Mouse (Mus musculus) neural tube, embryonic 11.5 days (tissue): Measurements from ENCODE around the gene Ufc1. TPM values are rescaled to one million over a fixed set of nuclear protein-coding genes. Genes with fewer than 3 reads are reported as not detected.

Experiments used
- ATAC-seq: fragments of 200-750 bp; cut with Nextera tagmentation; 2 replicates; pipeline ENCODE4 v1.8.0; 2017; ENCODE audit warnings: moderate number of reproducible peaks, mild to moderate bottlenecking, moderate TSS enrichment, moderate library complexity; ENCODE audit not compliant: insufficient read depth, low FRiP score, low TSS enrichment
- DNase-seq: peaks from one replicate; pipeline ENCODE4 v3.0.0-alpha.2; 2015; ENCODE audit warnings: low spot score
- H3K27ac ChIP-seq: fragments of 300-500 bp; sonication (generic); 2 replicates; pipeline ENCODE4 v1.5.1; 2014; ENCODE audit warnings: low read depth, mild to moderate bottlenecking, low read length
- H3K27me3 ChIP-seq: fragments of 300-500 bp; sonication (generic); 2 replicates; pipeline ENCODE4 v1.6.1; 2014; ENCODE audit warnings: mild to moderate bottlenecking, low read length, mixed read lengths; ENCODE audit not compliant: control insufficient read depth, insufficient read depth
- H3K36me3 ChIP-seq: fragments of 300-500 bp; sonication (generic); 2 replicates; pipeline ENCODE4 v1.6.1; 2014; ENCODE audit warnings: mild to moderate bottlenecking, low read length, moderate library complexity, mixed read lengths; ENCODE audit not compliant: control insufficient read depth, insufficient read depth
- H3K4me1 ChIP-seq: fragments of 300-500 bp; sonication (generic); 2 replicates; pipeline ENCODE4 v1.6.1; 2014; ENCODE audit warnings: low read length, mixed read lengths; ENCODE audit not compliant: control insufficient read depth, insufficient read depth
- H3K4me2 ChIP-seq: fragments of 300-500 bp; sonication (generic); 2 replicates; pipeline ENCODE4 v1.6.1; 2014; ENCODE audit warnings: low read depth, mild to moderate bottlenecking, moderate library complexity
- H3K4me3 ChIP-seq: fragments of 300-500 bp; sonication (generic); 2 replicates; pipeline ENCODE4 v1.5.1; 2014; ENCODE audit warnings: low read depth, low read length
- H3K9ac ChIP-seq: fragments of 300-500 bp; sonication (generic); 2 replicates; pipeline ENCODE4 v1.6.1; 2014; ENCODE audit warnings: mild to moderate bottlenecking, low read length
- H3K9me3 ChIP-seq: fragments of 300-500 bp; sonication (generic); 2 replicates; pipeline ENCODE4 v1.6.1; 2016; ENCODE audit warnings: low read length; ENCODE audit not compliant: control insufficient read depth
- WGBS: fragments of 180-500 bp; shearing (Covaris S2); extraction: QIAGEN DNeasy Blood & Tissue Kit; methylation state at CpG from one replicate; pipeline ENCODE4 v1.1.7; 2014; 5-methylcytosine and 5-hydroxymethylcytosine counted together
- polyA plus RNA-seq: library from polyadenylated mRNA; unstranded; fragments of >200 nt; fragmentation: Nextera tagmentation; extraction: Ambion mirVana; gene quantifications from 2 replicates; pipeline ENCODE4 v1.2.1, GENCODE M21; 2014

Ufc1 gene
- polyA plus RNA-seq, 1 experiment from 2014 or later: 103 TPM

DNA sequence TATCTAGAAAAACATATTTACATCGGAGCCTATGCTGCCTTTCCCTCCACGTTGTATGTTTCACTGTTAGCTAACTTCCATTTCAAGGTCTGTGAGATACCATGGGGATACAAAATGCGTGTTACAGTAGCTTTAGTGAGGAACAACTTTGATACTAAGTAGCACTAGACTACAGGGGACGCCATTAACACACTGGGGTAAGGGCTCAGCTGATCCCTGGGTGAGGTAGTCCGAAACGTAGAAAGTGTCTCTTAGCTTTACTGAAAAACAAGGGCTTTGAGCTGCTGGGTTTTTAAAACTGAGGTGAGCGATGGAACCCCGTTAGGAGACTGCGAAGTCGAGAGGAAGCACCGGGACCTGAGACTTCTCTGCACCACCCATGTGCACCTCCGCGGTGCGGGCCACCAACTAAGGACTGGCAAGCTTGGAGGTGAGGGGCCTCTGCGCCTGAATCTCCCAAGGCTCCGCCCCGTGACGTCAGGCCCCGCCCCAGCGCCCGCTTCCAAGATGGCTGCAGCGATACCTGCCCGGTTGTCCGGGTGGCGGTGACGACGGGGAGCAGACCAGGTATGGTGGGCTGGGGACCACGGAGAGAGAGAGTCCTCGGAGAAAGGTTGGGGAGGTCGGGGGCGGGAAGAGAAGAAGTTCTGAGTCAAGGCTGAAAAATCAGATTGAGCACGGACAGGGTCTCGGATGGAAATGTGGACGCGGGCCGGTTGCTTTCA is 24.8 kb downstream of the Ufc1 start, which contains the start of gene B4galt3:
TSS of gene B4galt3 (plus strand) at position 481 of the 725 bp plus-strand sequence.
- peak; percentile 93 for DNase-seq

DNA sequence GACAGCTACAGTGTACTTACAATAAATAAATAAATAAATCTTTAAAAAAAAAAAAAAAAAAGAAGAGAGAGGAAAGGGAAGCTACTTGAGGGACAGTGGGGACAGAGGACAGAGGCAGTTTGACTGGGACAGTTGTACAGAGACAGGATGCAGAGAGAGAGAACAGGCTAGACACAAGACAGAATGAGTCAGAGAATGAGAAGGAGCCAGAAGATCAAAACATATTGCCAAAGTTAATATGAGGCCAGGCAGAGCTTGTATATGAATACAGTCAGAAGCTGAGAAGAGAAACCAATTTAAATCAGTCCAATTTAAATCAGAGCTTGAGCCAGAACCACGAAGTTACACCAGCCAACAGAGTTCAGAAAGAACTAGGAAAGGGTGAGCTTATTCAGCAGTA is 26.5 kb downstream of the Ufc1 start:
- ATAC-seq (no peak), DNase-seq (no peak)
- no peaks in the 10 kb centered on the region for H3K27me3 ChIP-seq
- H3K4me2 ChIP-seq: no peak overlapping the region
- no peak overlapping the region for H3K27ac ChIP-seq
- H3K4me1 ChIP-seq: peaks cover 13% of the 10 kb centered on the region
- no peaks in the 10 kb centered on the region for H3K9me3 ChIP-seq
- H3K4me3 ChIP-seq: no peak overlapping the region
- 61% methylated on average over 1 of the region's 1 CpGs for WGBS
- H3K36me3 ChIP-seq: peaks cover 3% of the 10 kb centered on the region
- no peak overlapping the region for H3K9ac ChIP-seq

More for the DNA sequence above, 24.8 kb downstream of the Ufc1 start, which contains the start of gene B4galt3:
- peaks cover 13% of the 10 kb centered on the region for H3K4me1 ChIP-seq
- 3% methylated on average over 36 of the region's 36 CpGs for WGBS
- H3K9ac ChIP-seq: peak within 1 kb of the TSS; percentile 77
- peak within 1 kb of the TSS; percentile 82 for H3K4me3 ChIP-seq
- H3K9me3 ChIP-seq: no peaks in the 10 kb centered on the region
- peak within 1 kb of the TSS; percentile 29; the same call in 1 of the 2 replicates for H3K27ac ChIP-seq
- H3K27me3 ChIP-seq: no peaks in the 10 kb centered on the region
- H3K36me3 ChIP-seq: peaks cover 6% of the 10 kb centered on the region
- H3K4me2 ChIP-seq: peak within 1 kb of the TSS; percentile 96
- peak; percentile 97 for ATAC-seq

DNA sequence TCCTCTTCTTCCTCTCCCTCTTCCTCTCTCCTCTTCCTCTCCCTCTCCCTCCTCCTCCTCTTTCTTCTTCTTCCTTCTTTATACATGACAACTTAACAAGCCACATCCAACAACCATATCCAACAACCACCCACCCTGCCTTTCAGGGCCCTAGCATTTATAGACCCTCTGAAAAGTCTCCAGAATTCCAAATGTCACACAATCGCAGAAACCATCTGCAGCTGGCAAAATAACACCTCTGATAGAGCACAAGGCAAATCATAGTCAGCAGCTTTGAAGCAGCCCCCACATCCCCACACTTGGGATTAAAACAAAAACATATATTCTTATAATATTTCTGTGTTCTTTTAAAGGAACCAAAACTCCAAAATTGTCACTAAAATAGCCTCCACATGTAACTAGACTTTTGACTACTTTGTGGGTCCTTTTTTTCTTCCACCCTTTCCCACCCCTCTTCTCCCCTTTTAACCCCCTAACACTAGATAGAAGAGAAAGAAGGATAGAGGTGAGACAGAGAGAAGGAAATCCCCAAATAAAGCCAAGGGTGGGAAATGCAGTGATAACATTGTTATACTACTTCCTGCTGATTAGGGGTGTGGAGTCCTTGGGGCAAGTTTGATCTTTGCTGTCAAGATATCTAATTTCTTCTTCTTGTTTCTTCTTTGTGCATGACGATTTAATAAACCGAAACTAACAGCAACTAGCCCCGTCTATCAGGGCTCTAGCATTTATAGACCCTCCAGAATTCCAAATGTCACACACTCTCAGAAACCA is 28.7 kb downstream of the Ufc1 start:
- no peak overlapping the region for H3K9ac ChIP-seq
- H3K9me3 ChIP-seq: no peaks in the 10 kb centered on the region
- ATAC-seq (no peak), DNase-seq (no peak)
- no peak overlapping the region for H3K27ac ChIP-seq
- no peak overlapping the region for H3K4me2 ChIP-seq
- no peak overlapping the region for H3K4me3 ChIP-seq
- 79% methylated on average over 4 of the region's 4 CpGs for WGBS
- peaks cover 9% of the 10 kb centered on the region for H3K4me1 ChIP-seq
- H3K27me3 ChIP-seq: no peaks in the 10 kb centered on the region
- no peaks in the 10 kb centered on the region for H3K36me3 ChIP-seq

DNA sequence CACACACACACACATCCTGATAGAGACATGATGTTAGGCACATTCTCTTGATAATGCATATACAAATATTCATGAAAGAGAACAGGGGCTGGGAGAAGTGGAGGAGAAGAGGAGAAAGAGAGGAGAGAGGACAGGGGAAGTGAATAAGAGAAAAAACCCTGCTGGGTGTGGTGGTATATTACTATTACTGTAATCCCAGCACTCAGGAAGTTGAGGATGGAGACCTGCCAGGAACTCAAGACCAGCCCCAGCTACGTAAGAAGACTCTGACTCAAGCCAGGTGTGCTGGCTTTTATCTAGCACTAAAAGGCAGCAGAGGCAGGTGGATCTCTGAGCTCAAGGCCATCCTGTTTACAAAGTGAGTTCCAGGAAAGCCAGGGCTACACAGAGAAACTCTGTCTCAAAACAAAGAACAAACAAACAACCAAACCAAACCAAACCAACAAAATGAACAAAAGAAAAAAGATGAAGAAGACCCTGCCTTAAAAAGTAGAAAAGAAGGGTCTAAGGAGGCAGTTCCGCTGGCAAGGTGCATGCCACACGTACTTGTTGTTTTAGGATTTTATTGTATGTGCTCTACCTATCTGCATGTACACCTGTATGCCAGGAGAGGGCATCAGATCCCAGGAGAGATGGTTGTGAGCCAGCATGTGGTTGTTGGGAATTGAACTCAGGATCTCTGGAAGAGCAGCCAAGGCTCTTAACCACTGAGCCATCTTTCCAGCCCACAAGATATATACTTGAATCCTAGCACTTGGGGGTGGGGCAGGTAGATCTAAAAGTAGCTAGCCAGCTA is 31.0 kb downstream of the Ufc1 start:
- Histone ChIP-seq H3K27me3 (no peaks in the 10 kb centered on the region), H3K4me1 (no peaks in the 10 kb centered on the region), H3K27ac (no peak overlapping the region), H3K36me3 (no peaks in the 10 kb centered on the region), H3K4me3 (no peak overlapping the region), H3K9me3 (no peaks in the 10 kb centered on the region), H3K4me2 (no peak overlapping the region), H3K9ac (no peak overlapping the region)
- no peak; the same call in 1 of the 2 replicates for ATAC-seq
- 91% methylated on average over 3 of the region's 3 CpGs for WGBS
- no peak for DNase-seq

DNA sequence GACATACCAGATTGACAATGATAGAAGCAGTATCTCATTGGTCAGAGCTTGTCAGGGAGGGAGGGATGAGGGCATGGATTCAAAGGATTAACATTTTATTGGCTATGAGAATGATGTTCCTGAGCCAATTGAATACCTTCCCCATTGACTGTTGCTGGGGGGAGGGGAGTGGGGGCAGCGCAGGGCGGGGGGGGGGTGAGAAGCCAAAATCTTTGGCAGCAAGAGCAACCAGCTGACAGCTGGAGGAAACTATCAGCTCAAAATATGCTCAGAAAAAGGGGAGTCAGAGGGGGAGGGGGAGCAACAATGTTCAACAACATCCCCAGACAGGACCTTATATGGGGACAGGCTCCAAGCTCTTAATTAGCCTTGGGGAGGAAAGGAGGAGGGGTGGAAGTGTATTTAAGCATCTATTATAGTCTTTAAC is 31.6 kb downstream of the Ufc1 start:
- no peak for ATAC-seq
- no peaks in the 10 kb centered on the region for H3K27me3 ChIP-seq
- H3K27ac ChIP-seq: no peak overlapping the region
- H3K4me2 ChIP-seq: peak overlapping the region; percentile 15
- peaks cover 2% of the 10 kb centered on the region; the same call in 1 of the 2 replicates for H3K36me3 ChIP-seq
- H3K4me3 ChIP-seq: peak overlapping the region; percentile 15; the same call in 1 of the 2 replicates
- H3K9ac ChIP-seq: no peak overlapping the region
- no peak for DNase-seq
- 6% methylated on average over 2 of the region's 2 CpGs for WGBS
- H3K4me1 ChIP-seq: no peaks in the 10 kb centered on the region
- no peaks in the 10 kb centered on the region for H3K9me3 ChIP-seq

DNA sequence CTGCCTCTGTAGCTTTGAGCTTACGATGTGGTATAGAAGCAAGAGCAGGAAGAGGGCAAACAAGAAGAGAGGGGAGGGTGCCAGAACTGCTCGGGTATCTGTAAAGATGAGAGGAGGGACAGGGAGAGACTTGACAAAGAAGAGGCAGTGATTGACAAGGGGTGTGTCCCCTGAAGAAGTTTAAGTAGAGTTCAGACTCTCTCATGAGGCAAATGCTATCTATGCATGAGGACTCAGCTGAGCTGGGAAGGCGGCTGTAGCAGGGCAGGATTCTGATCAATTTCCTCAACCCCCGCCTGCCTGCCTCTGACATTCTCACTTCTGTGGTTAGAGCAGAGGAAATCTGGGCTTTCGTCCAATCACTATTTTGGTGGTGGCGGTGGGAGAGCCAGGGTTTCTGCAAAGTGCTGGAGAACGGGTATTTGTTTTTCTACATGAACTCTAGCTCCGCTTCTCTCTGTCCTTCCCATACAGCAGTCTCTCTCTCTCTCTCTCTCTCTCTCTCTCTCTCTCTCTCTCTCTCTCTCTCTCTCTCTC is 32.2 kb downstream of the Ufc1 start:
- WGBS: 11% methylated on average over 8 of the region's 8 CpGs
- Histone ChIP-seq H3K36me3 (peaks cover 2% of the 10 kb centered on the region; the same call in 1 of the 2 replicates), H3K4me3 (peak overlapping the region; percentile 15; the same call in 1 of the 2 replicates), H3K27me3 (no peaks in the 10 kb centered on the region), H3K9me3 (no peaks in the 10 kb centered on the region), H3K4me1 (no peaks in the 10 kb centered on the region), H3K4me2 (peak overlapping the region; percentile 15), H3K9ac (no peak overlapping the region), H3K27ac (no peak overlapping the region)
- no peak for ATAC-seq
- peak; percentile 40 for DNase-seq

DNA sequence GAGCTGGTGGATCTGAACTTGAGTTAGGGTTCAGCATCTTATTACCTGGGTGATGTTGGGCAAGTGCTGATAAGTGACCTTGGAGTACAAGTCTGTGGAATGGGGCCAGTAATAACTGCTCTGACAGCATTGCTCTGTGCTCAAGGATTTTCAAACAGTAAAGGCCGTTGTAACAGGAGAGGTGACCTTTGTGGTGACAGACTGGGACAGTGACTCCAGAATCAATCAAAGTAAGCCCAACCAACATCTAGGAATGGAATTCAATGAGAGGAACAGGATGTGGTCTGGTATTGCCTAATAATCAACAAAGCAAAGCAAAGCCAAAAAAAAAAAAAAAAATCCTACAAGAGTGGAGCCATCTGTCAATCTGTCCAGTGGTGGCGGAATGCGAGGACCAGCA is 34.5 kb downstream of the Ufc1 start:
- H3K4me1 ChIP-seq: no peaks in the 10 kb centered on the region
- H3K9me3 ChIP-seq: no peaks in the 10 kb centered on the region
- no peak overlapping the region for H3K9ac ChIP-seq
- H3K27me3 ChIP-seq: no peaks in the 10 kb centered on the region
- no peak overlapping the region for H3K4me3 ChIP-seq
- DNase-seq: no peak
- ATAC-seq: no peak
- H3K4me2 ChIP-seq: no peak overlapping the region
- 89% methylated on average over 3 of the region's 3 CpGs for WGBS
- H3K36me3 ChIP-seq: peaks cover 2% of the 10 kb centered on the region; the same call in 1 of the 2 replicates
- H3K27ac ChIP-seq: no peak overlapping the region

DNA sequence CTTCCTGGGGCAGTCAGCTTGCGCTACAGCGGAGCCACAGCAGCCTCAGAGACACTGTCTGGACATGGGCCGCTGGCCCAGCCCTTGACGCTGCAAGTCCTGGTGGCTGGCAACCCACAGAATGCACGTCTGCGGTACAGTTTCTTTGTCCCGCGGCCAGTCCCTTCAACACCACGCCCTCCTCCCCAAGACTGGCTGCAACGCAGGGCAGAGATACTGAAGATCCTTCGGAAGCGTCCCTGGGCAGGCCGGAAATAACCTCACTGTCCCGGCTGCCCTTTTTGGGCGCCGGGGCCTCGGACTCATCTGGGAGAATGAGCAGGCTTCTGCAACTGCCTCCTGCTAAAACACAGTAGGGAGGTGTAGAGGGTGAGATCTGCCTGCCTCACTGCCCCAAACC is 35.9 kb downstream of the Ufc1 start:
- Histone ChIP-seq H3K4me1 (no peaks in the 10 kb centered on the region), H3K27ac (no peak overlapping the region), H3K4me2 (no peak overlapping the region), H3K9me3 (no peaks in the 10 kb centered on the region), H3K9ac (no peak overlapping the region), H3K27me3 (no peaks in the 10 kb centered on the region), H3K36me3 (peaks cover 2% of the 10 kb centered on the region; the same call in 1 of the 2 replicates), H3K4me3 (no peak overlapping the region)
- 83% methylated on average over 17 of the region's 17 CpGs for WGBS
- ATAC-seq: no peak
- no peak for DNase-seq
